Mouse (Mus musculus) lung, postnatal 0 days (tissue): Measurements from ENCODE around the gene Abcg4. TPM values are rescaled to one million over a fixed set of nuclear protein-coding genes. Genes with fewer than 3 reads are reported as not detected.
A peak's percentile ranks its signal among the peaks of the same experiment; 100 is the strongest.
"Not testable (repeated sequence)": the region's sequence is repeated elsewhere in the genome, so short reads cannot be mapped to it uniquely, and the experiment has no call there.

Experiments
- ATAC-seq: fragments of 200-750 bp; cut with Nextera tagmentation; 2 replicates; pipeline ENCODE4 v1.8.0; 2017; ENCODE audit warnings: moderate library complexity
- DNase-seq: peaks from one replicate; pipeline ENCODE4 v3.0.0-alpha.2; 2016; ENCODE audit warnings: low spot score
- H3K27ac ChIP-seq: fragments of 300-500 bp; sonication (generic); 2 replicates; pipeline ENCODE4 v1.5.1; 2014; ENCODE audit warnings: antibody characterized with exemption, mild to moderate bottlenecking, low read length, mixed read lengths
- H3K27me3 ChIP-seq: fragments of 300-500 bp; sonication (generic); replicated peaks from 2 replicates; pipeline ENCODE4 v1.6.1; 2014; ENCODE audit warnings: low read length, mixed read lengths; ENCODE audit not compliant: insufficient read depth
- H3K36me3 ChIP-seq: fragments of 300-500 bp; sonication (generic); 2 replicates; pipeline ENCODE4 v1.6.1; 2014; ENCODE audit warnings: low read length, mixed read lengths; ENCODE audit not compliant: insufficient read depth
- H3K4me1 ChIP-seq: fragments of 300-500 bp; sonication (generic); 2 replicates; pipeline ENCODE4 v1.6.1; 2014; ENCODE audit warnings: antibody characterized with exemption, low read depth, low read length, mixed read lengths; ENCODE audit not compliant: insufficient read depth
- H3K4me2 ChIP-seq: fragments of 300-500 bp; sonication (generic); replicated peaks from 2 replicates; pipeline ENCODE4 v1.6.1; 2014; ENCODE audit warnings: low read depth, mild to moderate bottlenecking, low read length, moderate library complexity, mixed read lengths
- H3K4me3 ChIP-seq: fragments of 300-500 bp; sonication (generic); 2 replicates; pipeline ENCODE4 v1.5.1; 2014; ENCODE audit warnings: low read depth, low read length
- H3K9ac ChIP-seq: fragments of 300-500 bp; sonication (generic); replicated peaks from 2 replicates; pipeline ENCODE4 v1.6.1; 2014; ENCODE audit warnings: low read depth, mild to moderate bottlenecking
- H3K9me3 ChIP-seq: fragments of 300-500 bp; sonication (generic); 2 replicates; pipeline ENCODE4 v1.6.1; 2016; ENCODE audit warnings: low read length, mixed read lengths
- CTCF ChIP-seq: IDR thresholded peaks from 2 replicates; pipeline ENCODE4 v1.5.1; 2016; ENCODE audit warnings: antibody characterized with exemption, mild to moderate bottlenecking
- EP300 ChIP-seq: IDR thresholded peaks from 2 replicates; pipeline ENCODE4 v1.6.1; 2016; ENCODE audit warnings: antibody characterized with exemption, mild to moderate bottlenecking, control low read depth
- WGBS: fragments of 180-500 bp; shearing (Covaris S2); extraction: QIAGEN DNeasy Blood & Tissue Kit; methylation state at CpG from one replicate; pipeline ENCODE4 v1.1.7; 2014; 5-methylcytosine and 5-hydroxymethylcytosine counted together
- polyA plus RNA-seq: library from polyadenylated mRNA; unstranded; fragments of >200 nt; fragmentation: Nextera tagmentation; extraction: Ambion mirVana; gene quantifications from 2 replicates; pipeline ENCODE4 v1.2.1, GENCODE M21; 2015

Abcg4 gene
- polyA plus RNA-seq: 0.47 and 0.63 TPM in 2 replicates

GRCm38 (mm10) chr9:44288076-44288958, at the start of gene Abcg4:
Abcg4 (minus strand) TSS chr9:44288615.
- peak; percentile 47 for ATAC-seq
- WGBS: 2% methylated on average over 37 of the region's 38 CpGs
- Histone ChIP-seq H3K36me3 (no peaks in the 10 kb centered on the region), H3K4me2 (peak within 1 kb of the TSS; percentile 76), H3K27me3 (peaks cover 12% of the 10 kb centered on the region), H3K9ac (peak within 1 kb of the TSS; percentile 19; the same call in 1 of the 2 replicates), H3K27ac (no peak within 1 kb of the TSS), H3K9me3 (no peaks in the 10 kb centered on the region), H3K4me3 (peak within 1 kb of the TSS; percentile 40), H3K4me1 (peaks cover 14% of the 10 kb centered on the region; the same call in 1 of the 2 replicates)
- DNase-seq: no peak
- TF ChIP-seq CTCF (no peak), EP300 (no peak)

GRCm38 (mm10) chr9:44337436-44338169, 49.2 kb upstream of the Abcg4 start:
- Histone ChIP-seq H3K9ac (no peak overlapping the region), H3K27ac (no peak overlapping the region), H3K4me1 (peaks cover 5% of the 10 kb centered on the region), H3K4me3 (no peak overlapping the region), H3K27me3 (no peaks in the 10 kb centered on the region), H3K9me3 (no peaks in the 10 kb centered on the region), H3K4me2 (no peak overlapping the region), H3K36me3 (peaks cover 11% of the 10 kb centered on the region; the same call in 1 of the 2 replicates)
- 53% methylated on average over 9 of the region's 9 CpGs for WGBS
- ATAC-seq: no peak
- TF ChIP-seq EP300 (no peak), CTCF (no peak)
- no peak for DNase-seq

GRCm38 (mm10) chr9:44336964-44337363, 48.5 kb upstream of the Abcg4 start:
- no peak for DNase-seq
- WGBS: 42% methylated on average over 3 of the region's 3 CpGs
- TF ChIP-seq EP300 (no peak), CTCF (no peak)
- H3K9me3 ChIP-seq: no peaks in the 10 kb centered on the region
- H3K4me3 ChIP-seq: no peak overlapping the region
- peaks cover 5% of the 10 kb centered on the region for H3K4me1 ChIP-seq
- H3K9ac ChIP-seq: no peak overlapping the region
- no peaks in the 10 kb centered on the region for H3K27me3 ChIP-seq
- H3K27ac ChIP-seq: no peak overlapping the region
- ATAC-seq: no peak
- H3K4me2 ChIP-seq: peak overlapping the region; percentile 98; the same call in 1 of the 2 replicates
- peaks cover 15% of the 10 kb centered on the region; the same call in 1 of the 2 replicates for H3K36me3 ChIP-seq

GRCm38 (mm10) chr9:44336513-44336912, 48.1 kb upstream of the Abcg4 start:
- DNase-seq, H3K4me3 ChIP-seq, H3K9me3 ChIP-seq, ATAC-seq, H3K27ac ChIP-seq, H3K27me3 ChIP-seq, H3K9ac ChIP-seq, H3K4me1 ChIP-seq: not testable (repeated sequence)
- H3K4me2 ChIP-seq: peak overlapping the region; percentile 98; the same call in 1 of the 2 replicates
- H3K36me3 ChIP-seq: peaks cover 15% of the 10 kb centered on the region; the same call in 1 of the 2 replicates
- WGBS: 25% methylated on average over 4 of the region's 4 CpGs

- H3K4me3 ChIP-seq: peak overlapping the region; percentile 65
- peak overlapping the region; percentile 98 for H3K4me2 ChIP-seq
- H3K27ac ChIP-seq: 0 out of 2 replicates have a peak overlapping the region, but pooled peaks have one; percentile 83
- no peaks in the 10 kb centered on the region for H3K27me3 ChIP-seq
- H3K4me1 ChIP-seq: peaks cover 5% of the 10 kb centered on the region
- DNase-seq: no peak
- peaks cover 15% of the 10 kb centered on the region; the same call in 1 of the 2 replicates for H3K36me3 ChIP-seq
- no peak for ATAC-seq
- TF ChIP-seq CTCF: no peak
- no peak for TF ChIP-seq EP300
- H3K9me3 ChIP-seq: no peaks in the 10 kb centered on the region
- H3K9ac ChIP-seq: peak overlapping the region; percentile 81
- 2% methylated on average over 5 of the region's 5 CpGs for WGBS
These were observed 47.6 kb upstream of the Abcg4 start for GRCm38 (mm10) chr9:44336093-44336406.
